Mouse (Mus musculus) forebrain, embryonic 10.5 days (tissue): ENCODE data around the gene Tnfrsf13b. TPM values are rescaled to one million over a fixed set of nuclear protein-coding genes. Genes with fewer than 3 reads are reported as not detected.
"Not testable (repeated sequence)": the region's sequence is repeated elsewhere in the genome, so short reads cannot be mapped to it uniquely, and the experiment has no call there.

ENCODE experiments used
- DNase-seq: peaks from one replicate; pipeline ENCODE4 v3.0.0-alpha.2; 2017; ENCODE audit warnings: low spot score; ENCODE audit errors: extremely low spot score
- H3K27ac ChIP-seq: fragments of 300-500 bp; sonication (generic); 2 replicates; pipeline ENCODE4 v1.5.1; 2016; ENCODE audit warnings: mild to moderate bottlenecking
- H3K27me3 ChIP-seq: fragments of 300-500 bp; sonication (generic); 2 replicates; pipeline ENCODE4 v1.6.1; 2016; ENCODE audit warnings: mild to moderate bottlenecking; ENCODE audit not compliant: poor library complexity, severe bottlenecking
- H3K36me3 ChIP-seq: fragments of 300-500 bp; sonication (generic); replicated peaks from 2 replicates; pipeline ENCODE4 v1.6.1; 2016; ENCODE audit warnings: mild to moderate bottlenecking, moderate library complexity
- H3K4me1 ChIP-seq: fragments of 300-500 bp; sonication (generic); 2 replicates; pipeline ENCODE4 v1.6.1; 2016
- H3K4me3 ChIP-seq: fragments of 300-500 bp; sonication (generic); 2 replicates; pipeline ENCODE4 v1.5.1; 2016; ENCODE audit warnings: mild to moderate bottlenecking, moderate library complexity
- H3K9me3 ChIP-seq: fragments of 300-500 bp; sonication (generic); 2 replicates; pipeline ENCODE4 v1.6.1; 2016; ENCODE audit warnings: mild to moderate bottlenecking, moderate library complexity
- WGBS: fragments of 180-500 bp; shearing (Covaris S2); methylation state at CpG from one replicate; pipeline ENCODE4 v1.1.7; 2016; 5-methylcytosine and 5-hydroxymethylcytosine counted together
- polyA plus RNA-seq: library from polyadenylated mRNA; unstranded; fragments of >200 nt; fragmentation: Nextera tagmentation; extraction: Ambion mirVana; gene quantifications from 2 replicates; pipeline ENCODE4 v1.2.1, GENCODE M21; 2016

Tnfrsf13b gene
- polyA plus RNA-seq, 1 experiment from 2014 or later = 1.3 TPM

DNA sequence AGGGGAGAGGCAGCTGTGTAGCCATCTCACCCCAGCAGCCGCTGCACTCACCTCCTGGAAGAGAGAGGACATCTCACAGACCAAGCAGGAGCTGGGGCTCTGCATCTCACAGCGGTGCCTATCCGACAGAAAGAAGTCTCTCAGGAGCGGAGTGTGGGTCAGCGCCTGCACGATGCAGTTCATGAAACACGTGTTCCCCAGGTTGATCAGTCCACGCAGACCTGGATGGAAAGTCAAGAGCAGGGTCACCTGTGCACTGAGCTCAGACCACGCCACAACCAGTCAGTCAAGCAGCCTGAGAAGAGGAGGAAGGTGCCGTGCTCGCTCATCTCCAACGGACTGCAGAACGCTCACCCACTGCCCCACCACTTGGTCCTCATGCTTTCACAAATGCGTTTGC lies 36.2 kb downstream of the Tnfrsf13b start:
- peaks cover 100% of the 10 kb centered on the region for H3K36me3 ChIP-seq

GRCm38 (mm10) chr11:61163341-61163740 lies 36.8 kb downstream of the Tnfrsf13b start:
- no peak for DNase-seq
- no peak overlapping the region for H3K4me3 ChIP-seq
- no peaks in the 10 kb centered on the region for H3K4me1 ChIP-seq
- no peaks in the 10 kb centered on the region for H3K9me3 ChIP-seq
- H3K27ac ChIP-seq = no peak overlapping the region
- peaks cover 100% of the 10 kb centered on the region for H3K36me3 ChIP-seq
- no peaks in the 10 kb centered on the region for H3K27me3 ChIP-seq
- 94% methylated on average over 3 of the region's 3 CpGs for WGBS

More for the DNA sequence above, 36.2 kb downstream of the Tnfrsf13b start:
- Histone ChIP-seq H3K27me3 (no peaks in the 10 kb centered on the region), H3K4me3 (no peak overlapping the region), H3K27ac (no peak overlapping the region), H3K9me3 (no peaks in the 10 kb centered on the region), H3K4me1 (no peaks in the 10 kb centered on the region)
- DNase-seq = no peak
- 97% methylated on average over 14 of the region's 14 CpGs for WGBS

- Histone ChIP-seq H3K4me1 (no peaks in the 10 kb centered on the region), H3K9me3 (no peaks in the 10 kb centered on the region), H3K27ac (no peak overlapping the region), H3K27me3 (no peaks in the 10 kb centered on the region), H3K36me3 (peaks cover 92% of the 10 kb centered on the region), H3K4me3 (no peak overlapping the region)
- DNase-seq = no peak
- WGBS = 92% methylated on average over 6 of the region's 6 CpGs
Observed at GRCm38 (mm10) chr11:61164366-61164765, 37.8 kb downstream of the Tnfrsf13b start.

- Histone ChIP-seq H3K27ac (no peak overlapping the region), H3K9me3 (no peaks in the 10 kb centered on the region), H3K27me3 (no peaks in the 10 kb centered on the region), H3K36me3 (peaks cover 87% of the 10 kb centered on the region), H3K4me3 (no peak overlapping the region), H3K4me1 (no peaks in the 10 kb centered on the region)
- no peak for DNase-seq
- 94% methylated on average over 10 of the region's 10 CpGs for WGBS
Observed at GRCm38 (mm10) chr11:61164881-61165280, 38.3 kb downstream of the Tnfrsf13b start.

GRCm38 (mm10) chr11:61170184-61170583 lies 43.6 kb downstream of the Tnfrsf13b start:
- WGBS = 94% methylated on average over 5 of the region's 5 CpGs
- Histone ChIP-seq H3K4me1 (peaks cover 24% of the 10 kb centered on the region), H3K27me3 (no peaks in the 10 kb centered on the region), H3K4me3 (no peak overlapping the region), H3K9me3 (no peaks in the 10 kb centered on the region), H3K27ac (no peak overlapping the region), H3K36me3 (peaks cover 52% of the 10 kb centered on the region)
- DNase-seq = no peak

- H3K9me3 ChIP-seq, DNase-seq, H3K27me3 ChIP-seq: not testable (repeated sequence)
- Histone ChIP-seq H3K4me1 (peaks cover 30% of the 10 kb centered on the region), H3K27ac (peak overlapping the region; percentile 97; the same call in 1 of the 2 replicates), H3K36me3 (peaks cover 19% of the 10 kb centered on the region), H3K4me3 (peak overlapping the region; percentile 82)
- 39% methylated on average over 15 of the region's 15 CpGs for WGBS
Observed at GRCm38 (mm10) chr11:61173477-61173876, 46.9 kb downstream of the Tnfrsf13b start.

DNA sequence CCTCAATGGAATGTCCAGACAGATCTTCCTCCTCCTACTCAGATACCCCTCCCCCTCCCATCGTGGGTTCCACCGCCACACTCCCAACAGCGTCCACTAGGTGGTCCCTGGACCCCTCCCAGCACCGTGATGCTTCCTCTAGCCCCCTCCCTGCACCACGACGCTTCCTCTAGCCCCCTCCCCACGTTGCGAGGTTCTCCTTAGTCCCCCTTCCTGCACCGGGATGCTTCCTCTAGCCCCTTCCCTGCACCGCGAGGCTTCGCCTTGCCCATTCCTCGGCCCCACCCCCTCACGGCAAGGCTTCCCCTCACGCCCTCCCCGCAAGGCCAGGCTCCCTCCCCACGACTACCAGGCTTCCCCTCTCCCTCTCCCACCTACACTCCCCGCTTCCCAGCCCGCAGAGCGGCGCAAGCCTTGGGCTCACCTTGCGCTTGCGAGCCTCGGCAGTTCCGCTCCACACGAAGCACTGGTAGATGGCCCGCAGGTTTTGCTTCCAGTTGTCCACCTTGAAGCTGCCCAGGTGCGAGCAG lies 47.8 kb downstream of the Tnfrsf13b start:
- H3K27me3 ChIP-seq = no peaks in the 10 kb centered on the region
- WGBS = under 1% methylated on average over 28 of the region's 28 CpGs
- peak; percentile 78 for DNase-seq

GRCm38 (mm10) chr11:61174821-61175658 lies 48.5 kb downstream of the Tnfrsf13b start, which contains the start of gene Usp22:
Usp22 (minus strand) TSS chr11:61175055.
- Histone ChIP-seq H3K36me3 (peaks cover 18% of the 10 kb centered on the region), H3K4me1 (peaks cover 30% of the 10 kb centered on the region), H3K27me3 (no peaks in the 10 kb centered on the region), H3K4me3 (peak within 1 kb of the TSS; percentile 82), H3K27ac (peak within 1 kb of the TSS; percentile 97), H3K9me3 (no peaks in the 10 kb centered on the region)
- WGBS = under 1% methylated on average over 69 of the region's 69 CpGs
- DNase-seq = peak; percentile 99

More for the DNA sequence above, 47.8 kb downstream of the Tnfrsf13b start:
- H3K9me3 ChIP-seq = no peaks in the 10 kb centered on the region
- peak overlapping the region; percentile 97 for H3K27ac ChIP-seq
- peaks cover 18% of the 10 kb centered on the region for H3K36me3 ChIP-seq
- peaks cover 30% of the 10 kb centered on the region for H3K4me1 ChIP-seq
- peak overlapping the region; percentile 82 for H3K4me3 ChIP-seq

DNA sequence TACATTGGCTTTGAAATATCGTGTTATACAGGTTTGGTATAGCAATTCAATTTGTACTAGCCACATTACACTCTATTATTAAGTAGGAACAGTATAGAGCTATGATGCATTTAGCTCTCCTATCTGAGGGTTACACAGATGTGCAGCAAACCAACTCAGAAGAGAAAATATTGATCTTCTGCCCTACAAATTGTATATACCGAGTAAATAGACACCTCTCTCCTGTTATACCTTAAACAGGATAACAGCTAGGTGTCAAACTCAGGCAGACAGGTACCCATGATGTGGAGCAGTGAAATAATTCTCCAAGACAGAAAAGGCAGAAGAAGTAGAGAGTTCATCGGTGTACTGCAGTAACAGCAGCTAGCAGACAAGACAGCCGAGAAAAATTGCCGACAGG lies 49.2 kb downstream of the Tnfrsf13b start:
- WGBS = 76% methylated on average over 5 of the region's 5 CpGs
- peak overlapping the region; percentile 97 for H3K27ac ChIP-seq
- peak overlapping the region; percentile 82 for H3K4me3 ChIP-seq

DNA sequence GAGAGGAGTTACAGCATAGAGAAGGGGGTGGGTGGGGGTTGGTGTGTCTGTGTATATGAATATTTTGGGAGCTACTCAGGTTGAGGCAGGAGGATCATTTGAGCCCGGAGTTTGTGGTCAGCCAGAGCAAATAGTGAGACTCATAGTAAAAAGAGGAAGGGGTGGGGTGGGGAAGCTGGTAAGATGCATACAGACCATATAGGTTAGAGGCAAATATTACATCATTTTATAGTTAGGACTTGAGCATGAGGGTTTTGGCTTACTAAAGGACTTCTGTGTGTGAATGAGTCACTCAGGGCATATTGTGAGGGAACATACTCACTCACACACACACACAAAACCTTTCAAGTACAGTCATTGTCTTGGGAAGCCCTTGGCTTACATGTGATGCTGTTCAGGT lies 49.8 kb downstream of the Tnfrsf13b start:
- peaks cover 30% of the 10 kb centered on the region for H3K4me1 ChIP-seq
- H3K4me3 ChIP-seq = no peak overlapping the region
- H3K36me3 ChIP-seq = peaks cover 11% of the 10 kb centered on the region
- no peak overlapping the region for H3K27ac ChIP-seq
- 93% methylated on average over 1 of the region's 1 CpGs for WGBS
- H3K27me3 ChIP-seq = no peaks in the 10 kb centered on the region
- H3K9me3 ChIP-seq = no peaks in the 10 kb centered on the region
- DNase-seq = no peak

More for the DNA sequence above, 49.2 kb downstream of the Tnfrsf13b start:
- no peak for DNase-seq
- Histone ChIP-seq H3K27me3 (no peaks in the 10 kb centered on the region), H3K9me3 (no peaks in the 10 kb centered on the region), H3K36me3 (peaks cover 14% of the 10 kb centered on the region), H3K4me1 (peaks cover 30% of the 10 kb centered on the region)

DNA sequence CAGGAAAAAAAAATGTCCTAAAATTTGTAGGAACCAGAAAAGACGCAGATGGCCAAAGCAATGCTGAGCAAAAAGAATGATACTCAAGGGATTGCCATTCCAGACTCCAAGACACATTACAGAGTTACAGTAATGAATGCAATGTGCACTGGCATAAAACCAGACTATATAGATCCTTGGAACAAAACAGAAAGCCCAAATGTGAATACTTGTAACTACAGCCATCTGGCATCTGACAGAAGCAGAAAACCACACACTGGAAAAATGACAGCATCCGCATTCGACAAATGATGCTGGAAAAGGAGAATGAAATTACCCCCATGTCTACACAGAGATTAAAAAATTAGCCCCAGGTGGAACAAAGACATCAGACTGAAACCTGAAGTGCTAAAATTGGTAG lies 53.8 kb downstream of the Tnfrsf13b start:
- H3K27me3 ChIP-seq = no peaks in the 10 kb centered on the region
- no peaks in the 10 kb centered on the region for H3K36me3 ChIP-seq
- WGBS = 90% methylated on average over 3 of the region's 3 CpGs
- no peaks in the 10 kb centered on the region for H3K9me3 ChIP-seq
- no peak overlapping the region for H3K4me3 ChIP-seq
- no peak for DNase-seq
- H3K27ac ChIP-seq = no peak overlapping the region
- H3K4me1 ChIP-seq = peaks cover 9% of the 10 kb centered on the region

DNA sequence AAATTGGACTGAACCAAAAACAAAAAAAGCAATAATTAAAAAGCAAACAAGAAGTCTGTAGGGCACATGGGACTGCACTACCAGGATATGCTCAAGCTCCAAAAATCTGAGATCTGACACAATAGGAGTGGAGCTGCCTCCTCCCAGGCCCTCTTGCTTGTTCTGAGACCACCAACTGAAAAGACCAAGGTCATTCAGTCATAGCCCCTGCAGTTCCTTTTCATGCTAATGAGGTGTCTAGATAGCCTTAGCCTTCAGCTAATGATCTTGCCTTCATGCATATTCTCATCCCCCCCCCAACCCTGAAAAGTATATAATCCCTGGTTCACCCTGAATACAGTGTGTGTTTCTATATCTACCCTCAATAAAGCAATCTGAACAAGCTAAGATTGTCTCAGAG lies 55.1 kb downstream of the Tnfrsf13b start:
- Histone ChIP-seq H3K36me3 (no peaks in the 10 kb centered on the region), H3K4me3 (no peak overlapping the region), H3K4me1 (0 out of 2 replicates have a peak, but pooled peaks cover 3% of the 10 kb centered on the region), H3K27ac (no peak overlapping the region), H3K27me3 (no peaks in the 10 kb centered on the region), H3K9me3 (no peaks in the 10 kb centered on the region)
- no peak for DNase-seq

DNA sequence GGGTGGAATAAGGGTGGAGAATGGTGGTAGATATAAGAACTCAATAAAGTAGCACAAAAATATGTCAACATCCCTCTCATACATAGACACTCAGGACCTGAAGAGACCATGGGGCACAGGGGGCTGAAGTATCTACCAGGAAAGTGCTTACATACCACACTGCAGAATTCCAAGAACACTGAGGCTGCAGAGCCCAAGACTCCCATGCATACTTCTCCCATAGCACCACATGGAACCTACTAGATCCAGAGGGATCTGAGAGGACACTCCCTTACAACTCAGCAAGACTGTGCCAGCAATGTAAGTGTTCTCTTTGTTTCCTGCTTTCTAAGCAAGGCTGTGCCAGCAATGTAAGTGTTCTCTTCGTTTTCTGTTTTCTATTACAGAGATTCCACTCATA lies 57.3 kb downstream of the Tnfrsf13b start:
- DNase-seq = no peak

More for the DNA sequence above, 57.3 kb downstream of the Tnfrsf13b start:
- H3K4me3 ChIP-seq = no peak overlapping the region
- H3K36me3 ChIP-seq = no peaks in the 10 kb centered on the region
- H3K27ac ChIP-seq = no peak overlapping the region
- 82% methylated on average over 1 of the region's 1 CpGs for WGBS
- 0 out of 2 replicates have a peak, but pooled peaks cover 3% of the 10 kb centered on the region for H3K4me1 ChIP-seq
- H3K27me3 ChIP-seq = no peaks in the 10 kb centered on the region
- H3K9me3 ChIP-seq = no peaks in the 10 kb centered on the region
